Mouse (Mus musculus): ENCODE data around the gene Gm20888. TPM values are rescaled to one million over a fixed set of nuclear protein-coding genes. Genes with fewer than 3 reads are reported as not detected.

Gm20888 gene
- not detected in 2 replicates for polyA plus RNA-seq (2015; fragmentation: Nextera tagmentation; extraction: Ambion mirVana)

GRCm38 (mm10) chrY:70441582-70441981, at the start of gene Gm20888:
TSS of gene Gm20888 (plus strand) at chrY:70441882.

Other genes starting within 250 kb of the Gm20888 start
- gene Gm21118, start 168.2 kb upstream of the Gm20888 start, polyA plus RNA-seq (2015; fragmentation: Nextera tagmentation; extraction: Ambion mirVana): not detected in 2 replicates
- not detected in 2 replicates for gene Gm29423, start 138.6 kb upstream of the Gm20888 start, polyA plus RNA-seq (2015; fragmentation: Nextera tagmentation; extraction: Ambion mirVana)
- not detected in 2 replicates for gene Gm29644, start 138.5 kb upstream of the Gm20888 start, polyA plus RNA-seq (2015; fragmentation: Nextera tagmentation; extraction: Ambion mirVana)

Measured in adrenal gland, postnatal 0 days (tissue).